Mouse (Mus musculus) MEL (cell line): ENCODE measurements around the gene Krtap26-1. TPM values are rescaled to one million over a fixed set of nuclear protein-coding genes. Genes with fewer than 3 reads are reported as not detected.

Experiments used
- DNase-seq: peaks from one replicate; pipeline ENCODE4 v3.0.0; 2011; ENCODE audit warnings: low read depth, low spot score
- H3K27ac ChIP-seq: 2 replicates; pipeline ENCODE4 v1.5.1; 2012; ENCODE audit warnings: low read depth, mild to moderate bottlenecking, control low read depth, low read length, moderate library complexity; ENCODE audit not compliant: control insufficient read depth
- H3K27me3 ChIP-seq, 2 experiments: fragments of 150-350 bp in 1 of 2; sonication (generic) in 1 of 2; 2 replicates each; pipeline ENCODE4 v1.6.1; 2012; ENCODE audit warnings: low read length in 2 of 2, mild to moderate bottlenecking in 2 of 2, improper control_type of control experiment in 1 of 2, moderate library complexity in 1 of 2; ENCODE audit not compliant: insufficient read depth in 2 of 2, control insufficient read depth in 1 of 2
- H3K36me3 ChIP-seq, 2 experiments: 2 replicates each; pipeline ENCODE4 v1.6.1; 2012 to 2014; ENCODE audit warnings: low read length in 2 of 2, improper control_type of control experiment in 1 of 2, inconsistent platforms in 1 of 2, mild to moderate bottlenecking in 1 of 2; ENCODE audit not compliant: insufficient read depth in 2 of 2, control insufficient read depth in 1 of 2
- H3K4me1 ChIP-seq, 2 experiments: fragments of 150-350 bp in 1 of 2; sonication (generic) in 1 of 2; 2 replicates each; pipeline ENCODE4 v1.6.1; 2012; ENCODE audit warnings: low read length in 2 of 2, improper control_type of control experiment in 1 of 2, mild to moderate bottlenecking in 1 of 2; ENCODE audit not compliant: insufficient read depth in 2 of 2, control insufficient read depth in 1 of 2
- H3K4me3 ChIP-seq, 2 experiments: fragments of 150-350 bp in 1 of 2; sonication (generic) in 1 of 2; 2 replicates each; pipeline ENCODE4 v1.5.1; 2012; ENCODE audit warnings: low read depth in 2 of 2, low read length in 2 of 2, mild to moderate bottlenecking in 2 of 2, moderate library complexity in 2 of 2, control low read depth in 1 of 2, improper control_type of control experiment in 1 of 2; ENCODE audit not compliant: control insufficient read depth in 1 of 2, insufficient read depth in 1 of 2
- H3K79me2 ChIP-seq: 2 replicates; pipeline ENCODE4 v1.6.1; 2012; ENCODE audit warnings: mild to moderate bottlenecking, low read length, moderate library complexity; ENCODE audit not compliant: control insufficient read depth, poor library complexity, insufficient read depth
- H3K9ac ChIP-seq: 2 replicates; pipeline ENCODE4 v1.6.1; 2012; ENCODE audit warnings: low read depth, mild to moderate bottlenecking, control low read depth, low read length, moderate library complexity; ENCODE audit not compliant: control insufficient read depth, poor library complexity, severe bottlenecking
- H3K9me3 ChIP-seq: fragments of 150-350 bp; sonication (generic); replicated peaks from 2 replicates; pipeline ENCODE4 v1.6.1; 2012; ENCODE audit warnings: mild to moderate bottlenecking, low read length, improper control_type of control experiment, moderate library complexity; ENCODE audit not compliant: insufficient read depth
- BHLHE40 ChIP-seq: IDR thresholded peaks from 2 replicates; pipeline ENCODE4 v1.6.1; 2012; ENCODE audit warnings: low read depth, mild to moderate bottlenecking, inconsistent platforms, low read length, improper control_type of control experiment, borderline replicate concordance
- CHD1 ChIP-seq: IDR thresholded peaks from 2 replicates; pipeline ENCODE4 v1.6.1; 2012; ENCODE audit warnings: low read depth, mild to moderate bottlenecking, inconsistent platforms, low read length, improper control_type of control experiment
- CHD2 ChIP-seq: IDR thresholded peaks from 2 replicates; pipeline ENCODE4 v1.6.1; 2011; ENCODE audit warnings: low read length, improper control_type of control experiment
- CTCF ChIP-seq, 3 experiments: IDR thresholded peaks in 2 of 3; conservative IDR thresholded peaks in 1 of 3; 2 replicates each; pipeline ENCODE4 v1.5.1; 2011 to 2012; ENCODE audit warnings: low read length in 3 of 3, low read depth in 2 of 3, mild to moderate bottlenecking in 2 of 3, improper control_type of control experiment in 1 of 3, inconsistent platforms in 1 of 3, mixed read lengths in 1 of 3, moderate library complexity in 1 of 3; ENCODE audit not compliant: control insufficient read depth in 1 of 3, insufficient read depth in 1 of 3, poor library complexity in 1 of 3, severe bottlenecking in 1 of 3
- EP300 ChIP-seq, 2 experiments: IDR thresholded peaks; 2 replicates each; pipeline ENCODE4 v1.6.1; 2011; ENCODE audit warnings: improper control_type of control experiment in 2 of 2, low read length in 2 of 2, low read depth in 1 of 2, mild to moderate bottlenecking in 1 of 2
- GABPA ChIP-seq: IDR thresholded peaks from 2 replicates; pipeline ENCODE4 v1.6.1; 2012; ENCODE audit warnings: low read depth, mild to moderate bottlenecking, inconsistent platforms, low read length, improper control_type of control experiment, moderate library complexity
- HCFC1 ChIP-seq: IDR thresholded peaks from 2 replicates; pipeline ENCODE4 v1.6.1; 2012; ENCODE audit warnings: low read depth, mild to moderate bottlenecking, inconsistent platforms, low read length, improper control_type of control experiment, moderate library complexity
- MAFK ChIP-seq: IDR thresholded peaks from 2 replicates; pipeline ENCODE4 v1.6.1; 2011; ENCODE audit warnings: low read depth, mild to moderate bottlenecking, low read length, improper control_type of control experiment, borderline replicate concordance
- MAZ ChIP-seq: IDR thresholded peaks from 2 replicates; pipeline ENCODE4 v1.6.1; 2012; ENCODE audit warnings: low read depth, mild to moderate bottlenecking, inconsistent platforms, low read length, improper control_type of control experiment
- MXI1 ChIP-seq: IDR thresholded peaks from 2 replicates; pipeline ENCODE4 v1.6.1; 2011; ENCODE audit warnings: mild to moderate bottlenecking, low read depth, low read length, improper control_type of control experiment
- POLR2A ChIP-seq, 2 experiments: IDR thresholded peaks; 2 replicates each; pipeline ENCODE4 v1.6.1; 2011 to 2012; ENCODE audit warnings: low read length in 2 of 2, mild to moderate bottlenecking in 2 of 2, control low read depth in 1 of 2, improper control_type of control experiment in 1 of 2, low read depth in 1 of 2, moderate library complexity in 1 of 2; ENCODE audit not compliant: control insufficient read depth in 1 of 2, insufficient read depth in 1 of 2, poor library complexity in 1 of 2
- RAD21 ChIP-seq: IDR thresholded peaks from 2 replicates; pipeline ENCODE4 v1.6.1; 2011; ENCODE audit warnings: mild to moderate bottlenecking, low read depth, low read length, improper control_type of control experiment
- RCOR1 ChIP-seq: IDR thresholded peaks from 2 replicates; pipeline ENCODE4 v1.6.1; 2012; ENCODE audit warnings: low read depth, mild to moderate bottlenecking, inconsistent platforms, low read length, improper control_type of control experiment
- SMC3 ChIP-seq: IDR thresholded peaks from 2 replicates; pipeline ENCODE4 v1.6.1; 2011; ENCODE audit warnings: low read depth, low read length, improper control_type of control experiment
- TAL1 ChIP-seq: IDR thresholded peaks from 2 replicates; pipeline ENCODE4 v1.6.1; 2012; ENCODE audit warnings: mild to moderate bottlenecking, inconsistent platforms, low read length, moderate library complexity, mixed read lengths
- TCF12 ChIP-seq: IDR thresholded peaks from 2 replicates; pipeline ENCODE4 v1.6.1; 2014; ENCODE audit warnings: low read depth, mild to moderate bottlenecking, inconsistent platforms, low read length, improper control_type of control experiment, moderate library complexity
- USF1 ChIP-seq: IDR thresholded peaks from 2 replicates; pipeline ENCODE4 v1.6.1; 2014; ENCODE audit warnings: low read depth, mild to moderate bottlenecking, inconsistent platforms, low read length, improper control_type of control experiment, moderate library complexity
- ZKSCAN1 ChIP-seq: IDR thresholded peaks from 2 replicates; pipeline ENCODE4 v1.6.1; 2012; ENCODE audit warnings: low read depth, mild to moderate bottlenecking, inconsistent platforms, low read length, improper control_type of control experiment, moderate library complexity
- ZMIZ1 ChIP-seq: IDR thresholded peaks from 2 replicates; pipeline ENCODE4 v1.6.1; 2012; ENCODE audit warnings: low read depth, mild to moderate bottlenecking, inconsistent platforms, low read length, improper control_type of control experiment, moderate library complexity
- polyA plus RNA-seq, 2 experiments: library from polyadenylated mRNA; stranded (reverse) in 1 of 2; unstranded in 1 of 2; fragments of >175 nt in 1 of 2; fragments of >200 nt in 1 of 2; gene quantifications; 2 replicates each; pipeline versions ENCODE4 v1.2.1 to v1.2.4; 2012; ENCODE audit warnings: low replicate concordance in 2 of 2, low read depth in 1 of 2; ENCODE audit not compliant: insufficient read length in 2 of 2, insufficient read depth in 1 of 2, missing spikeins in 1 of 2
- total RNA-seq: library from RNA; depleted of rRNA; stranded (reverse); fragments of 300-350 nt; gene quantifications from 2 replicates; pipeline ENCODE4 v1.2.3, GENCODE M21; 2012; rRNA removed

The Krtap26-1 gene
- total RNA-seq (not detected in 2 replicates), polyA plus RNA-seq (not detected)

GRCm38 (mm10) chr16:88647358-88647846 lies at the start of gene Krtap26-1:
Gene Krtap26-1 (minus strand): TSS chr16:88647796.
- Histone ChIP-seq H3K4me3 (no peak within 1 kb of the TSS), H3K36me3 (no peaks in the 10 kb centered on the region), H3K4me1 (no peaks in the 10 kb centered on the region), H3K27ac (no peak within 1 kb of the TSS), H3K27me3 (no peaks in the 10 kb centered on the region), H3K9me3 (no peaks in the 10 kb centered on the region), H3K79me2 (no peaks in the 10 kb centered on the region), H3K9ac (no peak within 1 kb of the TSS)
- no peak for DNase-seq
- TF ChIP-seq TAL1 (no peak), EP300 (IDR thresholded peaks at IDR 0.05; ENCODE audit: low read depth in 1 of 2, low read length in 2 of 2) (no peak), ZMIZ1 (no peak), MXI1 (no peak), USF1 (no peak), POLR2A (IDR thresholded peaks at IDR 0.05; ENCODE audit: control insufficient read depth in 1 of 2, insufficient read depth in 1 of 2, low read depth in 1 of 2, low read length in 2 of 2, poor library complexity in 1 of 2) (no peak), ZKSCAN1 (no peak), MAZ (no peak), CHD1 (no peak), RAD21 (no peak), GABPA (no peak), HCFC1 (no peak), SMC3 (no peak), RCOR1 (no peak), CHD2 (no peak), BHLHE40 (no peak), MAFK (no peak)

- Histone ChIP-seq H3K9me3 (no peaks in the 10 kb centered on the region), H3K4me1 (no peaks in the 10 kb centered on the region)
Measured at GRCm38 (mm10) chr16:88696256-88696655, 48.7 kb upstream of the Krtap26-1 start.

More at GRCm38 (mm10) chr16:88696256-88696655, 48.7 kb upstream of the Krtap26-1 start:
- H3K4me3 ChIP-seq: no peak overlapping the region
- TF ChIP-seq POLR2A (IDR thresholded peaks at IDR 0.05; ENCODE audit: control insufficient read depth in 1 of 2, insufficient read depth in 1 of 2, low read depth in 1 of 2, low read length in 2 of 2, poor library complexity in 1 of 2): no peak
- TF ChIP-seq CTCF (IDR thresholded peaks at IDR 0.05 in 2 of 3, conservative IDR thresholded peaks at IDR 0.05 in 1 of 3; ENCODE audit: control insufficient read depth in 1 of 3, insufficient read depth in 1 of 3, low read depth in 2 of 3, low read length in 3 of 3, poor library complexity in 1 of 3, severe bottlenecking in 1 of 3): no peak
- no peak for TF ChIP-seq TCF12
- TF ChIP-seq, all 39 proteins: peak for 0
- Histone ChIP-seq H3K36me3 (no peaks in the 10 kb centered on the region), H3K79me2 (no peaks in the 10 kb centered on the region), H3K27me3 (no peaks in the 10 kb centered on the region), H3K9ac (no peak overlapping the region), H3K27ac (no peak overlapping the region)
- no peak for DNase-seq
